Comparison of ENCODE assay signal across 23 mouse cellular contexts in genomic region chr16:89718921-89719320, GRCm38 (mm10).
DNase-seq lines count a peak whose midpoint lies in the region; ATAC-seq and TF ChIP-seq lines count a peak whose summit lies in the region.
"Had no signal": no experiment of that assay in that cellular context is flagged by ENCODE, and none has a peak within 500 bp of the region (broad histone marks: within the 10 kb centered on the region; RNA-seq: fewer than 3 reads in every experiment).

No protein-coding gene starts in this region.

- TF ChIP-seq POLR2A in kidney, adult 2 months (IDR thresholded peaks at IDR 0.05; ENCODE audit: low read depth, low read length) = no peak
- no peak for TF ChIP-seq POLR2A in testis, adult 2 months (IDR thresholded peaks at IDR 0.05; ENCODE audit: control insufficient read depth, low read depth, low read length)

- no peak overlapping the region for H3K4me2 ChIP-seq in forebrain, embryonic 14.5 days (ENCODE audit: low read length)
- H3K4me2 ChIP-seq: heart, embryonic 13.5 days; hindbrain, embryonic 13.5 days; intestine, embryonic 15.5 days had no signal

- intact Hi-C loops in left cerebral cortex, postnatal 10 days (cut with DNase I) = no loop called here

- H3K36me3 ChIP-seq in kidney, adult 2 months (ENCODE audit: control insufficient read depth, insufficient read depth, low read length) = no peaks in the 10 kb centered on the region
- H3K36me3 ChIP-seq in testis, adult 2 months (ENCODE audit: control insufficient read depth, insufficient read depth, low read length) = no peaks in the 10 kb centered on the region
- H3K36me3 ChIP-seq in forebrain, embryonic 14.5 days (ENCODE audit: control insufficient read depth, insufficient read depth, low read length) = no peaks in the 10 kb centered on the region
- H3K36me3 ChIP-seq: heart, embryonic 13.5 days; hindbrain, embryonic 13.5 days; intestine, embryonic 15.5 days had no signal

- DNase-seq in kidney, adult 2 months = peak; percentile 42
- DNase-seq in kidney, postnatal 4 days = no peak
- DNase-seq in testis, postnatal 10 days (ENCODE audit: low spot score) = no peak
- peak; percentile 74 for DNase-seq in forebrain, embryonic 14.5 days (ENCODE audit: low spot score)
- DNase-seq in urinary bladder, postnatal 10 days (ENCODE audit: low spot score) = no peak
- DNase-seq in left cerebral cortex, postnatal 10 days (ENCODE audit: extremely low spot score in 1 of 2, low spot score in 2 of 2) = no peak
- DNase-seq: adrenal gland, postnatal 14 days; cerebellum, adult 18-20 months; cerebellum, postnatal 36 days; gastrocnemius, postnatal 14 days; heart, adult 18-20 months; kidney, postnatal 25 days; left cerebral cortex, postnatal 4 days; liver, postnatal 0 days; lung, postnatal 36 days; right cerebral cortex, postnatal 25 days; thymus, adult 2 months had no signal

- WGBS in kidney, adult 2 months = 56% methylated on average over 3 of the region's 3 CpGs
- WGBS in forebrain, embryonic 14.5 days = 20% methylated on average over 3 of the region's 3 CpGs

- no peak overlapping the region for H3K4me3 ChIP-seq in kidney, adult 2 months (ENCODE audit: insufficient read depth, low read depth, low read length)
- peak overlapping the region; percentile 66; the same call in 1 of the 2 replicates for H3K4me3 ChIP-seq in testis, adult 2 months (ENCODE audit: control insufficient read depth, low read depth, low read length)
- H3K4me3 ChIP-seq in forebrain, embryonic 14.5 days (ENCODE audit: low read depth, low read length) = no peak overlapping the region
- H3K4me3 ChIP-seq: heart, embryonic 13.5 days; hindbrain, embryonic 13.5 days; intestine, embryonic 15.5 days; myocyte had no signal

- H3K27me3 ChIP-seq in kidney, adult 2 months (replicated peaks; ENCODE audit: control insufficient read depth, insufficient read depth, low read length) = no peaks in the 10 kb centered on the region
- no peaks in the 10 kb centered on the region for H3K27me3 ChIP-seq in testis, adult 2 months (ENCODE audit: control insufficient read depth, insufficient read depth, low read length)
- no peaks in the 10 kb centered on the region for H3K27me3 ChIP-seq in forebrain, embryonic 14.5 days (replicated peaks; ENCODE audit: control insufficient read depth, insufficient read depth, low read length)
- H3K27me3 ChIP-seq: heart, embryonic 13.5 days; hindbrain, embryonic 13.5 days; intestine, embryonic 15.5 days had no signal

- ATAC-seq in forebrain, embryonic 14.5 days = peak; percentile 84
- ATAC-seq in erythroid progenitor cell, adult 5-6 weeks (replicated peaks; ENCODE audit: low FRiP score, poor library complexity, severe bottlenecking) = no peak
- ATAC-seq: intestine, embryonic 15.5 days; liver, postnatal 0 days had no signal

- H3K27ac ChIP-seq in kidney, adult 2 months (ENCODE audit: insufficient read depth, low read depth, low read length) = peak overlapping the region; percentile 55
- H3K27ac ChIP-seq in testis, adult 2 months (ENCODE audit: control insufficient read depth, insufficient read depth, low read depth, low read length) = peak overlapping the region; percentile 42; the same call in 1 of the 2 replicates
- H3K27ac ChIP-seq in forebrain, embryonic 14.5 days (ENCODE audit: low read depth, low read length) = no peak overlapping the region
- H3K27ac ChIP-seq: heart, embryonic 13.5 days; hindbrain, embryonic 13.5 days; intestine, embryonic 15.5 days had no signal

- no peak overlapping the region for H3K9ac ChIP-seq in forebrain, embryonic 14.5 days (ENCODE audit: low read length)
- H3K9ac ChIP-seq: heart, embryonic 13.5 days; hindbrain, embryonic 13.5 days; intestine, embryonic 15.5 days; liver, postnatal 0 days had no signal

- H3K4me1 ChIP-seq in kidney, adult 2 months (ENCODE audit: control insufficient read depth, insufficient read depth, low read length) = no peaks in the 10 kb centered on the region
- H3K4me1 ChIP-seq in testis, adult 2 months (ENCODE audit: control insufficient read depth, insufficient read depth, low read length) = no peaks in the 10 kb centered on the region
- no peaks in the 10 kb centered on the region for H3K4me1 ChIP-seq in forebrain, embryonic 14.5 days (ENCODE audit: control insufficient read depth, insufficient read depth, low read length)
- H3K4me1 ChIP-seq: heart, embryonic 13.5 days; hindbrain, embryonic 13.5 days; intestine, embryonic 15.5 days had no signal

- TF ChIP-seq CTCF in kidney, adult 2 months (conservative IDR thresholded peaks at IDR 0.05; ENCODE audit: insufficient read depth, insufficient read length, low read depth, low read length) = no peak
- TF ChIP-seq CTCF in testis, adult 2 months (IDR thresholded peaks at IDR 0.05; ENCODE audit: control insufficient read depth, insufficient read depth, insufficient replicate concordance, low read depth, low read length) = no peak

- no peaks in the 10 kb centered on the region for H3K9me3 ChIP-seq in forebrain, embryonic 14.5 days (replicated peaks; ENCODE audit: control insufficient read depth, low read length)
- H3K9me3 ChIP-seq: hindbrain, embryonic 13.5 days; intestine, embryonic 15.5 days had no signal

Comparison
In these comparisons a context has a peak if more than half of its experiments do, and no peak if none do; other contexts are left out.
1. DNase-seq: peak in kidney, adult 2 months (single experiment) and forebrain, embryonic 14.5 days (single experiment); none in kidney, postnatal 4 days (0 of 2), testis, postnatal 10 days (single experiment), urinary bladder, postnatal 10 days (single experiment) and left cerebral cortex, postnatal 10 days (0 of 2).